Mouse (Mus musculus) activated CD4-positive, CD25-positive, alpha-beta regulatory T cell, adult 4 months (primary cell): ENCODE data around the gene Ikbip. TPM values are rescaled to one million over a fixed set of nuclear protein-coding genes. Genes with fewer than 3 reads are reported as not detected.

Source experiments
- polyA plus RNA-seq, 2 experiments: library from polyadenylated mRNA; unstranded; fragments of 100-300 nt; shearing (Covaris generic); gene quantifications; one replicate each; pipeline ENCODE4 v1.2.1; 2017

The Ikbip gene
- polyA plus RNA-seq, 2 experiments from 2014 or later = 4.3 to 4.8 TPM

Other genes with a start within 250 kb of the Ikbip start
- gene Apaf1, start 170 bp upstream of the Ikbip start, polyA plus RNA-seq = 10 to 100 TPM; 12.1 to 18.2 TPM
- 100 to 1,000 TPM; 268 TPM for gene Slc25a3, start 41.1 kb downstream of the Ikbip start, polyA plus RNA-seq
- 10 to 100 TPM; 51.5 to 69.5 TPM for gene Tmpo, start 98.4 kb downstream of the Ikbip start, polyA plus RNA-seq